Mouse (Mus musculus) heart, embryonic 13.5 days (tissue): ENCODE measurements at regions not wholly inside any gene's neighbourhood (a gene's known extent, or its start where the extent isn't known, plus 50 kb on each side); places are given as distances from the start of the nearest gene placed in this dataset.
"Not testable (repeated sequence)": the region's sequence is repeated elsewhere in the genome, so short reads cannot be mapped to it uniquely, and the experiment has no call there.

Experiments used
- ATAC-seq: fragments of 200-750 bp; cut with Nextera tagmentation; 2 replicates; pipeline ENCODE4 v1.8.0; 2017; ENCODE audit warnings: moderate TSS enrichment; ENCODE audit not compliant: insufficient number of reproducible peaks, low FRiP score, low TSS enrichment; ENCODE audit errors: extremely low read depth
- H3K27ac ChIP-seq: fragments of 300-500 bp; sonication (generic); replicated peaks from 2 replicates; pipeline ENCODE4 v1.5.1; 2015; ENCODE audit warnings: moderate library complexity, mild to moderate bottlenecking, inconsistent platforms
- H3K27me3 ChIP-seq: fragments of 300-500 bp; sonication (generic); replicated peaks from 2 replicates; pipeline ENCODE4 v1.6.1; 2015; ENCODE audit warnings: mild to moderate bottlenecking, inconsistent platforms
- H3K36me3 ChIP-seq: fragments of 300-500 bp; sonication (generic); 2 replicates; pipeline ENCODE4 v1.6.1; 2015; ENCODE audit warnings: mild to moderate bottlenecking, inconsistent platforms
- H3K4me1 ChIP-seq: fragments of 300-500 bp; sonication (generic); 2 replicates; pipeline ENCODE4 v1.6.1; 2015; ENCODE audit warnings: inconsistent platforms
- H3K4me2 ChIP-seq: fragments of 300-500 bp; sonication (generic); 2 replicates; pipeline ENCODE4 v1.6.1; 2015; ENCODE audit warnings: inconsistent platforms, mild to moderate bottlenecking, moderate library complexity
- H3K4me3 ChIP-seq: fragments of 300-500 bp; sonication (generic); 2 replicates; pipeline ENCODE4 v1.5.1; 2015; ENCODE audit warnings: moderate library complexity, mild to moderate bottlenecking, inconsistent platforms
- H3K9ac ChIP-seq: fragments of 300-500 bp; sonication (generic); 2 replicates; pipeline ENCODE4 v1.6.1; 2015; ENCODE audit warnings: inconsistent platforms, mild to moderate bottlenecking, moderate library complexity
- H3K9me3 ChIP-seq: fragments of 300-500 bp; sonication (generic); 2 replicates; pipeline ENCODE4 v1.6.1; 2016; ENCODE audit warnings: inconsistent platforms
- WGBS: fragments of 180-500 bp; shearing (Covaris S2); methylation state at CpG from one replicate; pipeline ENCODE4 v1.1.7; 2015; ENCODE audit warnings: mixed read lengths; 5-methylcytosine and 5-hydroxymethylcytosine counted together

DNA sequence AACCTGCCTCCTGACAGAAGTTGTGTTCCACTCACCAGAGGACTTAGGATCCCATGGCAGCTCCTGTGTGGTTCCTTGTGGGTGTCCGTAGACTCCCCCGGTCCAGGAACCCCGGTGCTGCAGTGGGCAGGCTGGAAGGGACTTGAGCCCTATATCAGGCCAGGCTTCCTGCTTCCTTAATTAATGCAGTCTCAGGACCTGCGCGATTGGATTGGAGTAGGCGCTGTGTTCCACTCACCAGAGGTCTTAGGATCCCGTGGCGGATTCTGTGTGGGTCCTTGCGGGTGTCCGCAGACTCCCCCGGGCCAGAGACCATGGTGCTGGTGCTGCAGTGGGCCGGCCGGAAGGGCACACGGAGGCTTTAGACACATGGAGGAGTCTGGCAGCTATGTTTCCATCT is 288.7 kb downstream of the Fut8 start:
- H3K4me1 ChIP-seq, H3K27me3 ChIP-seq, H3K27ac ChIP-seq, H3K9ac ChIP-seq, ATAC-seq, H3K4me3 ChIP-seq, H3K4me2 ChIP-seq, H3K36me3 ChIP-seq, H3K9me3 ChIP-seq: not testable (repeated sequence)
- 88% methylated on average over 14 of the region's 14 CpGs for WGBS

DNA sequence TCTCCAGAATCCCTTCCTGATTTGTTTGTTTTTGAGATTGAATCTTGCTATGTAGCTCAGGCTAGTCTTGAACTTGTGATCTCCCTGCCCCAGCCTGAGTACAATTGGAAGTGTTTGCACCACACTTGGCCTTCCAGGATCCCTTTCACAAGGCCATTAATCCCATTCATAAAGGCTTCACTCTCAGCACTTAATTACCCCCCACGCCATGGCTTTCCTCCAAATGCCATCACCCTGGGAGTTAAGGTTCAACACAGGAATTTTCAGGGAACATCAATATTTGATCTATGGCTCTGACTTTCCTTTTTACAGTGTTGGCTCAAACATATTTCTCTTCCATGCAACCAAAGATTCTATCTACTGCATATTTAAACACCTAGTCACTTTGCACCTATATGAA is 289.6 kb downstream of the Fut8 start:
- H3K27me3 ChIP-seq, result peaks cover 13% of the 10 kb centered on the region; the same call in 1 of the 2 replicates
- H3K9me3 ChIP-seq, result no peaks in the 10 kb centered on the region
- H3K4me3 ChIP-seq, result no peak overlapping the region
- H3K4me2 ChIP-seq, result no peak overlapping the region
- no peaks in the 10 kb centered on the region for H3K4me1 ChIP-seq
- no peaks in the 10 kb centered on the region for H3K36me3 ChIP-seq
- 59% methylated on average over 1 of the region's 1 CpGs for WGBS
- no peak for ATAC-seq
- H3K27ac ChIP-seq, result no peak overlapping the region
- no peak overlapping the region for H3K9ac ChIP-seq

DNA sequence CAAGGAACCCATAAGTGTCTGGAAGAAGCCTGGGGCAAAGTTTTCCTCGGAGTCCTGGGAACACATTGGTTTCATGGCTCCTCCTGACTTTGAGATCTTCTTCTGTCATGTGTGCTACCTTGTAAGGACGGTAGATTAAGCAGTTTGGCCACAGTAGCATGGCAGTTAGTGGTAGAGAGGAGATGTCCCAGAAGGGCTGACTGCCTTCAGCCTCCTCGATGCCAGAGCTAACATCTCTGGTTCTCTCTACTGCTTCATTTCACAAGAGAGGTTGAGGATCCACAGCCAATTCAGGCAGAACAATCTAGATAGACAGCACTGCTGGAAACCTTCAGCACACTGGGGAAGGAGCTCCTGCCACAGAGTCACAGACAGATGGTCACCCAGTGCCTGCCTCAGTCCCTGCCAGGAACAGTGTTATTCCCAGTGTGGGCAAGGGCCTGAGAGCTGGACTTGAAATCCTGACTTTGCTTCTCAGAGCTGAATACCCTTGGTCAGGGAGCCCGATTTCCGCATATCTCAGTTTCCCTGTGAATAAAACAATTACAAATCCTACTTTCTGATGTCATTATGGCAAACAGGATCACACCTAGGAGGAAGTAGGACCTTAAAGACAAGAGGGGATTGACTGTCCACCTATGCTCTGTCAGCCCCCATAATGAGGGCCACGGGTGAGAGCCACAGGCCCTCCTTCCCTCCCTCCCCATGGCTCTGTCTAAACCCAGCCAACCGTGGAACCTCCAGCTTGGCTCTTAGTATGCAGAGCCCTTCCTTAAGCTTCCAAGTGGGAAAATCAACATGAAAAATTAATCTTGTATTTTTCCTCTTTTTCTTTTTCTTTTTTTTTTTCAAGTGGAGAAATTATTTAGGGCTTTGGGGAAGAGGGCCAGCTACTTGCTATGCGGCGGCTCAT is 290.3 kb downstream of the Fut8 start:
- no peaks in the 10 kb centered on the region for H3K36me3 ChIP-seq
- WGBS, result 76% methylated on average over 9 of the region's 9 CpGs
- no peak for ATAC-seq
- no peak overlapping the region for H3K4me3 ChIP-seq
- H3K9me3 ChIP-seq, result no peaks in the 10 kb centered on the region
- no peak overlapping the region for H3K4me2 ChIP-seq
- no peak overlapping the region for H3K27ac ChIP-seq
- no peak overlapping the region for H3K9ac ChIP-seq
- peaks cover 16% of the 10 kb centered on the region; the same call in 1 of the 2 replicates for H3K27me3 ChIP-seq
- no peaks in the 10 kb centered on the region for H3K4me1 ChIP-seq

DNA sequence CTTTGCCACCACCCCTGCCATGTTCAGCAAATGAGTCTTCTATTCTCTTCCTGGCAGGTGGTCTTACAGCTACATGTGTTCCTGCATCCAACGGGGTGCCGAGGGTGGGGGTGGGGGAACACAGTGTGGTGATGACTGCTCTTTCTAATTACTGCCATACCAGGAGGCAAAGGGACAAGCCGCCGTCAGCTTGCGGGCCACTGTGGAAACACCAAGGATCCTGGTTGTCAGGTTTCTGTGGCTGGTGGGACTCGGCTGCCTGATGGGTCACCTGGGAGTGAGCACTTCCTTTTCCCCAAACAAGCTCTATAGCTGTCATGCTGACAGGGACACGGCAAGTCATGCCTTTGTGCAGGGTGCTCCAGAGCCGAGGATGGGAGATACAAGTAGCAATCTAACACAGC is 290.9 kb downstream of the Fut8 start:
- H3K4me3 ChIP-seq, result no peak overlapping the region
- no peaks in the 10 kb centered on the region for H3K36me3 ChIP-seq
- 76% methylated on average over 8 of the region's 8 CpGs for WGBS
- no peaks in the 10 kb centered on the region for H3K4me1 ChIP-seq
- H3K9me3 ChIP-seq, result no peaks in the 10 kb centered on the region
- peaks cover 23% of the 10 kb centered on the region; the same call in 1 of the 2 replicates for H3K27me3 ChIP-seq
- no peak overlapping the region for H3K27ac ChIP-seq
- no peak overlapping the region for H3K9ac ChIP-seq
- H3K4me2 ChIP-seq, result no peak overlapping the region
- ATAC-seq, result no peak

DNA sequence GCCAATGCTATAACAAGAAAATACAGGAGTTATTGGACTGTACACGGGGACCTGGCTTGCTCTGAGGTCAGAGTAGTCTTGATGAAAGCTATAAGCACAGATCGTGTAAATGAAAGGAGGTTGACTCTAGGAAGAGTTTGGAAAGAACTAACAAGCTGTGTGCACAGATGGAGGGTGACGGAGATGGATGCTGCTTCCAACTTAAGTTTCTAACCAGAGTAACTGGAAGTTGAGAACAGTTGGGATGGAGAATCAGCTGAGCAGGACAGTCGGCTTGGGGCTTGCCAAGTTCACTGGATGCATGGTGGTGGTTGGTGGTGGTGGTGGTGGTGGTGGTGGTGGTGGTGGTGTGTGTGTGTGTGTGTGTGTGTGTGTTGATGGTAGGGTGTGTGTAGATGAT is 291.5 kb downstream of the Fut8 start:
- 84% methylated on average over 4 of the region's 4 CpGs for WGBS
- H3K4me1 ChIP-seq, result no peaks in the 10 kb centered on the region
- ATAC-seq, result no peak

DNA sequence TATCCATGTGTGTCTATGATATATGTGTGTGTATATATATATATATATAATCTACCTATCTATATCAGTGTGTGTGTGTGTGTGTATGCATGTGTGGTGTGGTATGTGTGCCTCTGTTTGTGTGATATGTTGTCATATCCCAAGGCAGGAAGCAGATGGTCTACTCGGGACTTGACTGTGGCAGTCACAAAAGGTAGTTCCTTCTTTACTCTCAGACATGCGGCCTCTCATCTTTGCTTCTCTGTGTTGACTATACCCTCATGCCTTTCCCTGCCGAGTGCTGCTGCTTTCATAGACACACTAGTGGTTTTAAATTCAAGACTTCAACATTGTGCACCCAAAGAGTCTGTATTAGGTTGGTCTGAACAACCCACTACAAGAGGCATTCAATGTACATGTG is 292.0 kb downstream of the Fut8 start:
- Histone ChIP-seq H3K9ac (no peak overlapping the region), H3K4me1 (no peaks in the 10 kb centered on the region), H3K27ac (no peak overlapping the region), H3K4me3 (no peak overlapping the region), H3K36me3 (no peaks in the 10 kb centered on the region), H3K9me3 (no peaks in the 10 kb centered on the region), H3K27me3 (peaks cover 27% of the 10 kb centered on the region; the same call in 1 of the 2 replicates), H3K4me2 (no peak overlapping the region)
- WGBS, result 77% methylated on average over 3 of the region's 3 CpGs
- no peak for ATAC-seq

More for the DNA sequence above, 291.5 kb downstream of the Fut8 start:
- Histone ChIP-seq H3K9ac (no peak overlapping the region), H3K4me2 (no peak overlapping the region), H3K4me3 (no peak overlapping the region), H3K27me3 (peaks cover 23% of the 10 kb centered on the region; the same call in 1 of the 2 replicates), H3K9me3 (no peaks in the 10 kb centered on the region), H3K27ac (no peak overlapping the region), H3K36me3 (no peaks in the 10 kb centered on the region)

DNA sequence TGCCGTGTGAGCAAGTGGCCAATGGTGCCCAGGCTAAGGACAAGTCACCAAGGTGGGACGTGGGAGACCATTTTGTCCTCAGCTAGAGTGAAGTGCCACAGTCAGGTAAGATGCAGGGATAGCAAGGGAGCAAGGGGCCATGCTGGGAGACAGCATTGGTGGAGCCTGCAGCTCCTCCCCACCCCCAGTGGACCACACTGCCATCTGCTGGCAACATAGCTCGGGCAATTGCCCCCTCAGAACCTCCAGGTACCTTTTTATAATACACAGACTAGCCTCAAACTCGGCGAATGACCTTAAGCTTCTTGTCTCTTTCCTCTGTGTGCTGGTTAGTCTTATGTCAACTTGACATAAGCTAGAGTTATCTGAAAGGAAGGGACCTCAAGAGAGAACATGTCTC is 293.4 kb downstream of the Fut8 start:
- no peaks in the 10 kb centered on the region for H3K9me3 ChIP-seq
- H3K4me1 ChIP-seq, result no peaks in the 10 kb centered on the region
- H3K4me3 ChIP-seq, result no peak overlapping the region
- no peak overlapping the region for H3K9ac ChIP-seq
- no peaks in the 10 kb centered on the region for H3K36me3 ChIP-seq
- no peak overlapping the region for H3K27ac ChIP-seq
- no peak overlapping the region for H3K4me2 ChIP-seq
- 71% methylated on average over 5 of the region's 5 CpGs for WGBS
- peaks cover 29% of the 10 kb centered on the region; the same call in 1 of the 2 replicates for H3K27me3 ChIP-seq
- no peak for ATAC-seq

DNA sequence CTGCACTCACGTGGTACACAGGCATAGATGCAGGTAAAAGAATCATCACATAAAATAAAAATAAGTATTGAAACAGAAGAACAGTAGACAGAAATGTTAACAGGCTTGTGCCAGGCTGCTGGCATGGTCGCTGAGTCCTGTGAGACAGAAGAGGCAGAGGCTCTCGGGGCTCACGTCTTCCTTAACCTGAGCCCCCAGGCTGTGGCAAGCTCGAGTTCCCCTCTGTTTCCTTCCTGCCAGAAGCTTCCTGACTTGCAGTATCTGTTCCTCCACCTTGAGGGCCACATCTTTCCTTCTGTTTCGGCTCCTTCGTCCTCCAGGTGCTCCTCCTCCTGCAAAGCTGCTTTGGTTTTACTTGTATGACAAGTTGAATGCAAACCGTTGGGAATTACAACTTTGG is 294.6 kb downstream of the Fut8 start:
- 59% methylated on average over 8 of the region's 8 CpGs for WGBS
- H3K4me3 ChIP-seq, result no peak overlapping the region
- H3K9ac ChIP-seq, result no peak overlapping the region

DNA sequence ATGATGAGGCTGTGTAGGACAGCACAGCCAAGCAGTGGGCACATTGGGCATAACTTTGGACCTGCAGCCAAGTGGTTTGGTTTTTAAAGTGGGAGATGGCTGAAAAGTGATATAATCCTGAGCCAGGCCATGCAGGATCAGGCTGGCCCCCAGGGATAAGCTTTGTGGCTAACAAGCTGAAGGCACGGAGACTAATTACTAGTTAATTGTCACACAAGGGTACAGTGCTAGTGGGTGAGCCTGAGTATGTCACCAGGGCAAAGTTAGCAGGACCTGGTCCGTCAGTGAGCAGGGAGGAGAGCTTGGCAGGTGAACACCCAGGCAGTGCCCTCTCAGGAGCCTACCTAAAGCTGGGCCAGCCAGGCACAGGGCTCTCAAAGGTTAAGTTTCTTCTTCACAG is 295.7 kb downstream of the Fut8 start:
- Histone ChIP-seq H3K9ac (no peak overlapping the region), H3K27me3 (peaks cover 29% of the 10 kb centered on the region; the same call in 1 of the 2 replicates), H3K36me3 (no peaks in the 10 kb centered on the region), H3K4me1 (no peaks in the 10 kb centered on the region), H3K4me2 (no peak overlapping the region), H3K9me3 (no peaks in the 10 kb centered on the region), H3K27ac (no peak overlapping the region), H3K4me3 (no peak overlapping the region)
- WGBS, result 69% methylated on average over 2 of the region's 2 CpGs
- ATAC-seq, result no peak

More for the DNA sequence above, 294.6 kb downstream of the Fut8 start:
- Histone ChIP-seq H3K4me2 (no peak overlapping the region), H3K27ac (no peak overlapping the region), H3K4me1 (no peaks in the 10 kb centered on the region), H3K36me3 (no peaks in the 10 kb centered on the region), H3K27me3 (peaks cover 29% of the 10 kb centered on the region; the same call in 1 of the 2 replicates), H3K9me3 (no peaks in the 10 kb centered on the region)
- no peak for ATAC-seq

DNA sequence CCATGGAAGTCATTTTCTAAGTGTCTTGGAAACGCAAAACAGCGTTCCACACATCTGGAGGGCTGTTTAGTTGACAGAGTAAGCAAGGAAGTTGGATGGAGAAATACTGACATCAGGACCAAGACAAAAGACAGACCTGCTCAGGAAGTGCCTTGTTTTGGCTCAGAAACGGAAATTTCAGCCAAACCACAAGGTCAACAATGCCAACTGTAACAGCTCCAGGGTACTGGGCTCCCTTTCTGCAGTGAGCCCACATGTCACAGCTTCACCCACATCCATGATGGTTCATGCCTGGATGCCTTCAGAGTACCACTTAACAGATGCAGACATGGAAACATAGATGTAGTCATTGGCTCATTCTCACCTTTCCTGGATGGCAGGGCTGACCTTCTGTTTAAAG is 296.2 kb downstream of the Fut8 start:
- no peak for ATAC-seq
- Histone ChIP-seq H3K27me3 (peaks cover 29% of the 10 kb centered on the region; the same call in 1 of the 2 replicates), H3K9ac (no peak overlapping the region), H3K27ac (no peak overlapping the region), H3K4me2 (no peak overlapping the region), H3K9me3 (no peaks in the 10 kb centered on the region), H3K4me3 (no peak overlapping the region), H3K36me3 (no peaks in the 10 kb centered on the region), H3K4me1 (no peaks in the 10 kb centered on the region)
- WGBS, result 56% methylated on average over 3 of the region's 3 CpGs

DNA sequence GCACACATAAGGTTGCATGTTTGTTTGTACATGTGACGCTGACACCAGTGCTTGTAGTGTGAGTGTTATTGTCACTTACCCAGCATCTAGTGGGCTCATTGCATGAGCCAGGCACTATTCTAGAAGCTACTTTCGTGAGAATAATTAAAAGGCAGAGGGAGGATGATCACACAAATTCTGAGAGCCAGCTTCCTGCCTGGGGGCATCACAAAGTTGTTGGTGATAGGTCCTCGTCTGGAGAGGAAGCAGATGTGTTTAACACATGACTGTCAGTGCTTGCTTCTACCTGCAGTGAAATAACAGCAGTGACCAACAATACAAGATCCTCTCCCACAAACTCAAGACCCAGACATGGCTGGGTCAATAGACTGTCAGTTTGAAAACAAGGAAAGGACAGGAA is 297.2 kb downstream of the Fut8 start:
- H3K4me3 ChIP-seq, result no peak overlapping the region
- ATAC-seq, result no peak
- peaks cover 29% of the 10 kb centered on the region; the same call in 1 of the 2 replicates for H3K27me3 ChIP-seq
- H3K9me3 ChIP-seq, result no peaks in the 10 kb centered on the region
- H3K36me3 ChIP-seq, result no peaks in the 10 kb centered on the region
- no peaks in the 10 kb centered on the region for H3K4me1 ChIP-seq
- no peak overlapping the region for H3K27ac ChIP-seq
- WGBS, result 60% methylated on average over 3 of the region's 3 CpGs
- H3K9ac ChIP-seq, result no peak overlapping the region
- no peak overlapping the region for H3K4me2 ChIP-seq
